Comparison of ENCODE assay signal across 10 mouse cellular contexts in genomic region chr6:29177901-29178879, GRCm38 (mm10). TPM values are rescaled to one million over a fixed set of nuclear protein-coding genes. Genes with fewer than 3 reads are reported as not detected.
DNase-seq lines count a peak whose midpoint lies in the region; ATAC-seq and TF ChIP-seq lines count a peak whose summit lies in the region.
"Had no signal": no experiment of that assay in that cellular context is flagged by ENCODE, and none has a peak within 500 bp of the region (broad histone marks: within the 10 kb centered on the region; RNA-seq: fewer than 3 reads in every experiment).

No protein-coding gene starts in this region.

- no peak for DNase-seq in heart, postnatal 10 days
- DNase-seq in NIH3T3 (ENCODE audit: low read depth) = peak; percentile 28
- no peak for DNase-seq in forebrain, postnatal 0 days
- DNase-seq in midbrain, embryonic 11.5 days (ENCODE audit: low spot score, missing footprints) = no peak
- no peak for DNase-seq in T-cell, adult 2 months (ENCODE audit: low spot score)
- no peak for DNase-seq in spleen, adult 18-20 months
- no peak for DNase-seq in cerebellum, postnatal 10 days

- peaks cover 4% of the 10 kb centered on the region for H3K4me1 ChIP-seq in heart, embryonic 13.5 days
- H3K4me1 ChIP-seq in forebrain, postnatal 0 days (ENCODE audit: insufficient read depth) = no peaks in the 10 kb centered on the region
- peaks cover 7% of the 10 kb centered on the region for H3K4me1 ChIP-seq in midbrain, embryonic 11.5 days (ENCODE audit: control insufficient read depth, insufficient read depth, low read length)

- H3K9me3 ChIP-seq in heart, embryonic 13.5 days = no peaks in the 10 kb centered on the region
- no peaks in the 10 kb centered on the region for H3K9me3 ChIP-seq in forebrain, postnatal 0 days (ENCODE audit: low read length)
- H3K9me3 ChIP-seq in midbrain, embryonic 11.5 days (ENCODE audit: control insufficient read depth, low read length) = no peaks in the 10 kb centered on the region

- peak overlapping the region; percentile 94 for H3K4me2 ChIP-seq in heart, embryonic 13.5 days
- peak overlapping the region; percentile 75 for H3K4me2 ChIP-seq in forebrain, postnatal 0 days (ENCODE audit: low read depth)
- peak overlapping the region; percentile 87 for H3K4me2 ChIP-seq in midbrain, embryonic 11.5 days

- peaks cover 94% of the 10 kb centered on the region for H3K27me3 ChIP-seq in heart, embryonic 13.5 days (replicated peaks)
- no peaks in the 10 kb centered on the region for H3K27me3 ChIP-seq in forebrain, postnatal 0 days (ENCODE audit: insufficient read depth, low read length)
- peaks cover 21% of the 10 kb centered on the region for H3K27me3 ChIP-seq in midbrain, embryonic 11.5 days (ENCODE audit: control insufficient read depth, insufficient read depth, low read length)

- H3K36me3 ChIP-seq in heart, embryonic 13.5 days = no peaks in the 10 kb centered on the region
- peaks cover 4% of the 10 kb centered on the region; the same call in 1 of the 2 replicates for H3K36me3 ChIP-seq in forebrain, postnatal 0 days (ENCODE audit: insufficient read depth)
- no peaks in the 10 kb centered on the region for H3K36me3 ChIP-seq in midbrain, embryonic 11.5 days (ENCODE audit: control insufficient read depth, insufficient read depth, low read length)

- no peak for ATAC-seq in heart, embryonic 13.5 days (ENCODE audit: extremely low read depth, insufficient number of reproducible peaks, low FRiP score, low TSS enrichment)
- peak; percentile 71 for ATAC-seq in forebrain, postnatal 0 days
- ATAC-seq in midbrain, embryonic 11.5 days (ENCODE audit: low FRiP score) = peak; percentile 73

- TF ChIP-seq CTCF in forebrain, postnatal 0 days (IDR thresholded peaks at IDR 0.05; ENCODE audit: low read depth) = peak; percentile 37

- 21% methylated on average over 17 of the region's 17 CpGs for WGBS in heart, embryonic 13.5 days
- 17% methylated on average over 17 of the region's 17 CpGs for WGBS in forebrain, postnatal 0 days
- 11% methylated on average over 17 of the region's 17 CpGs for WGBS in midbrain, embryonic 11.5 days

- intact Hi-C loops in heart, postnatal 10 days (cut with DNase I) = no loop called here

- H3K27ac ChIP-seq in heart, embryonic 13.5 days (replicated peaks) = no peak overlapping the region
- H3K27ac ChIP-seq in forebrain, postnatal 0 days (ENCODE audit: low read depth, low read length) = peak overlapping the region; percentile 89; the same call in 1 of the 2 replicates
- no peak overlapping the region for H3K27ac ChIP-seq in midbrain, embryonic 11.5 days (ENCODE audit: low read depth, low read length)

- H3K9ac ChIP-seq in heart, embryonic 13.5 days = peak overlapping the region; percentile 82
- peak overlapping the region; percentile 88 for H3K9ac ChIP-seq in forebrain, postnatal 0 days
- H3K9ac ChIP-seq in midbrain, embryonic 11.5 days (ENCODE audit: low read length) = peak overlapping the region; percentile 77

- H3K4me3 ChIP-seq in heart, embryonic 13.5 days = peak overlapping the region; percentile 69
- H3K4me3 ChIP-seq in forebrain, postnatal 0 days (ENCODE audit: low read depth, low read length) = peak overlapping the region; percentile 73
- H3K4me3 ChIP-seq in midbrain, embryonic 11.5 days (ENCODE audit: low read depth, low read length) = peak overlapping the region; percentile 60

RNA-seq across cellular contexts. Expression of gene Prrt4, which starts 1.2 kb away (rescaled TPM):
- polyA plus RNA-seq in heart, embryonic 13.5 days (2015; fragmentation: Nextera tagmentation; extraction: Ambion mirVana) = 1.5 and 2.4 TPM in 2 replicates
- 1 to 10 TPM; 6.4 to 6.7 TPM for total RNA-seq in heart, postnatal 10 days (2021)
- total RNA-seq in forebrain, postnatal 0 days (2014; rRNA removed) = 17.6 and 23.5 TPM in 2 replicates
- 9.0 and 12.1 TPM in 2 replicates for polyA plus RNA-seq in forebrain, postnatal 0 days (2015; fragmentation: Nextera tagmentation; extraction: Ambion mirVana)
- polyA plus RNA-seq in midbrain, embryonic 11.5 days (2014; fragmentation: Nextera tagmentation; extraction: Ambion mirVana) = 0.53 and 0.58 TPM in 2 replicates
- total RNA-seq: hematopoietic stem cell, adult 5-6 weeks; MEL had no signal

RNA-seq across cellular contexts. Expression of gene Rbm28, which starts 13.4 kb away (rescaled TPM):
- polyA plus RNA-seq in heart, embryonic 13.5 days (2015; fragmentation: Nextera tagmentation; extraction: Ambion mirVana) = 23.4 and 26.2 TPM in 2 replicates
- 10 to 100 TPM; 21.0 to 22.5 TPM for total RNA-seq in heart, postnatal 10 days (2021)
- 32.8 and 33.5 TPM in 2 replicates for total RNA-seq in forebrain, postnatal 0 days (2014; rRNA removed)
- 14.7 and 18.0 TPM in 2 replicates for polyA plus RNA-seq in forebrain, postnatal 0 days (2015; fragmentation: Nextera tagmentation; extraction: Ambion mirVana)
- 60.5 and 64.4 TPM in 2 replicates for polyA plus RNA-seq in midbrain, embryonic 11.5 days (2014; fragmentation: Nextera tagmentation; extraction: Ambion mirVana)

RNA-seq across cellular contexts. Expression of gene Impdh1, which starts 38.0 kb away (rescaled TPM):
- polyA plus RNA-seq in heart, embryonic 13.5 days (2015; fragmentation: Nextera tagmentation; extraction: Ambion mirVana) = 34.7 and 36.6 TPM in 2 replicates
- total RNA-seq in heart, postnatal 10 days (2021) = 10 to 100 TPM; 35.2 to 41.5 TPM
- total RNA-seq in forebrain, postnatal 0 days (2014; rRNA removed) = 27.2 and 42.8 TPM in 2 replicates
- 65.9 and 70.6 TPM in 2 replicates for polyA plus RNA-seq in forebrain, postnatal 0 days (2015; fragmentation: Nextera tagmentation; extraction: Ambion mirVana)
- polyA plus RNA-seq in midbrain, embryonic 11.5 days (2014; fragmentation: Nextera tagmentation; extraction: Ambion mirVana) = 36.9 and 42.0 TPM in 2 replicates
